Mouse (Mus musculus): ENCODE results near the gene Pcnx2.

Gene Pcnx2

GRCm38 (mm10) chr8:125722675-125723074 is 175.4 kb downstream of the Pcnx2 start:
- no peak for DNase-seq (ENCODE audit: low read depth in 1 of 2, low spot score in 2 of 2)

GRCm38 (mm10) chr8:125718914-125719313 is 179.2 kb downstream of the Pcnx2 start:
- DNase-seq (ENCODE audit: low read depth in 1 of 2, low spot score in 2 of 2): no peak

- DNase-seq (ENCODE audit: low read depth in 1 of 2, low spot score in 2 of 2): no peak
These were observed 181.5 kb downstream of the Pcnx2 start for GRCm38 (mm10) chr8:125716613-125717012.

GRCm38 (mm10) chr8:125716211-125716610 is 181.9 kb downstream of the Pcnx2 start:
- DNase-seq (ENCODE audit: low read depth in 1 of 2, low spot score in 2 of 2): no peak

GRCm38 (mm10) chr8:125711514-125711913 is 186.6 kb downstream of the Pcnx2 start:
- no peak for DNase-seq (ENCODE audit: low read depth in 1 of 2, low spot score in 2 of 2)

- DNase-seq (ENCODE audit: low read depth in 1 of 2, low spot score in 2 of 2): no peak
These were observed 188.9 kb downstream of the Pcnx2 start for GRCm38 (mm10) chr8:125709171-125709570.

- no peak for DNase-seq (ENCODE audit: low read depth in 1 of 2, low spot score in 2 of 2)
These were observed 192.3 kb downstream of the Pcnx2 start for GRCm38 (mm10) chr8:125705816-125706215.

- DNase-seq (ENCODE audit: low read depth in 1 of 2, low spot score in 2 of 2): no peak
These were observed 193.7 kb downstream of the Pcnx2 start for GRCm38 (mm10) chr8:125704434-125704833.

- DNase-seq (ENCODE audit: low read depth in 1 of 2, low spot score in 2 of 2): no peak
These were observed 195.1 kb downstream of the Pcnx2 start for GRCm38 (mm10) chr8:125702868-125703473.

Data from monocyte, adult 2 months (primary cell).